ENCODE assay signal across 8 mouse cellular contexts in the genomic region with DNA sequence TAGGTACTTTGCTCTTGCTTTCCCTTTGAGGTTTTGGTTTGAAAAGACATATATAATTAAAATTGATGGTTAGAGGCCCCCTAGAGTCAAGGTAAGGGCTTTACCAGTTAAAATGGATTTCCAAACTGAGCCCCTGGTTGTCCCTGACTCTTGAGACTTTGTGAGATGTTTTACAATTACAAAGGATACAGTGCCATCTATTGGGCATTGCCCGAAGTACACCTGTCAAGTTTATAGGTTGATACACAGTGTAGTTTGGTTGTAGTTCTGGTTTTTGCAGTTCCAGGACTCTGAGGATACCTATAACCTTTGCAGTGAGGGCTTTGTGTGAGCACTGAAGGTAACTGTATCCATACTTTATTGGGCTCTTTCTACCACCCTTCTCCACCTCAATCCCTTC. TPM values are rescaled to one million over a fixed set of nuclear protein-coding genes. Genes with fewer than 3 reads are reported as not detected.
DNase-seq lines count a peak whose midpoint lies in the region; ATAC-seq and TF ChIP-seq lines count a peak whose summit lies in the region.

No protein-coding gene starts in this region.

- no peak overlapping the region for H3K4me3 ChIP-seq in heart, embryonic 11.5 days (ENCODE audit: low read depth, low read length)
- H3K4me3 ChIP-seq in heart, postnatal 0 days (ENCODE audit: low read depth, low read length), result no peak overlapping the region

- no peak for ATAC-seq in heart, embryonic 11.5 days (replicated peaks; ENCODE audit: insufficient number of reproducible peaks, low FRiP score, low TSS enrichment)
- peak; percentile 84 for ATAC-seq in common myeloid progenitor, adult 5-6 weeks (replicated peaks; ENCODE audit: low read depth, poor library complexity, severe bottlenecking)
- peak; percentile 49; the same call in 1 of the 2 replicates for ATAC-seq in heart, postnatal 0 days (ENCODE audit: insufficient read depth, low read depth)
- peak; percentile 87 for ATAC-seq in megakaryocyte progenitor cell, adult 5-6 weeks (replicated peaks; ENCODE audit: poor library complexity)

- no peaks in the 10 kb centered on the region for H3K27me3 ChIP-seq in heart, embryonic 11.5 days (ENCODE audit: control insufficient read depth, insufficient read depth, low read length)
- no peaks in the 10 kb centered on the region for H3K27me3 ChIP-seq in heart, postnatal 0 days (ENCODE audit: control insufficient read depth, insufficient read depth, low read length)
- no peaks in the 10 kb centered on the region for H3K27me3 ChIP-seq in splenic B cell, adult 2 months (ENCODE audit: control insufficient read depth, insufficient read depth, low read length, poor library complexity, severe bottlenecking)

- H3K36me3 ChIP-seq in heart, embryonic 11.5 days (ENCODE audit: control insufficient read depth, insufficient read depth, low read length), result peaks cover 1% of the 10 kb centered on the region; the same call in 1 of the 2 replicates
- peaks cover 6% of the 10 kb centered on the region; the same call in 1 of the 2 replicates for H3K36me3 ChIP-seq in heart, postnatal 0 days (replicated peaks; ENCODE audit: control insufficient read depth, insufficient read depth, low read length)
- no peaks in the 10 kb centered on the region for H3K36me3 ChIP-seq in splenic B cell, adult 2 months (ENCODE audit: control insufficient read depth, insufficient read depth, low read length, poor library complexity, severe bottlenecking)

- H3K27ac ChIP-seq in heart, embryonic 11.5 days (ENCODE audit: low read depth, low read length), result no peak overlapping the region
- no peak overlapping the region for H3K27ac ChIP-seq in heart, postnatal 0 days (ENCODE audit: low read depth)

- WGBS in heart, embryonic 11.5 days (ENCODE audit: insufficient replicate concordance), result 11% methylated on average over 1 of the region's 1 CpGs
- WGBS in heart, postnatal 0 days, result 0% methylated on average over 1 of the region's 1 CpGs

- H3K9me3 ChIP-seq in heart, embryonic 11.5 days (replicated peaks; ENCODE audit: control insufficient read depth, low read length), result no peaks in the 10 kb centered on the region
- H3K9me3 ChIP-seq in heart, postnatal 0 days (replicated peaks; ENCODE audit: control insufficient read depth, low read length), result no peaks in the 10 kb centered on the region

- no peak overlapping the region for H3K4me2 ChIP-seq in heart, embryonic 11.5 days
- H3K4me2 ChIP-seq in heart, postnatal 0 days (ENCODE audit: low read depth, low read length), result no peak overlapping the region

- DNase-seq in heart, adult 8-10 months (ENCODE audit: low spot score), result peak; percentile 73
- DNase-seq in NIH3T3 (ENCODE audit: low read depth), result peak; percentile 43
- peak; percentile 47 for DNase-seq in heart, postnatal 0 days (ENCODE audit: low spot score)
- DNase-seq in layer of hippocampus, adult 8-10 months (ENCODE audit: low spot score in 2 of 2), result peak; percentile 25 to 65
- peak; percentile 88 for DNase-seq in splenic B cell, adult 2 months (ENCODE audit: low read depth, low spot score)

- TF ChIP-seq CTCF in heart, postnatal 0 days (IDR thresholded peaks at IDR 0.05; ENCODE audit: low read depth), result peak; percentile 62

- peaks cover 15% of the 10 kb centered on the region for H3K4me1 ChIP-seq in heart, embryonic 11.5 days (ENCODE audit: control insufficient read depth, insufficient read depth, low read length)
- peaks cover 5% of the 10 kb centered on the region for H3K4me1 ChIP-seq in heart, postnatal 0 days (ENCODE audit: control insufficient read depth, insufficient read depth)

- TF ChIP-seq EP300 in heart, postnatal 0 days (IDR thresholded peaks at IDR 0.05; ENCODE audit: low read depth), result no peak

- H3K9ac ChIP-seq in heart, embryonic 11.5 days (ENCODE audit: low read depth, low read length), result no peak overlapping the region
- no peak overlapping the region for H3K9ac ChIP-seq in heart, postnatal 0 days (replicated peaks; ENCODE audit: low read depth, low read length)

RNA-seq across cellular contexts. Expression of a gene that starts 12.0 kb away (rescaled TPM):
- 10 to 100 TPM; 15.4 to 21.3 (median 18.7) TPM for total RNA-seq in heart, adult 8-10 months (2022)
- 14.4 and 15.6 TPM in 2 replicates for polyA plus RNA-seq in heart, embryonic 11.5 days (2014; fragmentation: Nextera tagmentation; extraction: Ambion mirVana)
- total RNA-seq in common myeloid progenitor, adult 5-6 weeks (2017), result 24.3 and 24.6 TPM in 2 replicates
- total RNA-seq in heart, postnatal 0 days (2014; rRNA removed; ENCODE audit: low replicate concordance), result 19.9 and 22.3 TPM in 2 replicates
- polyA plus RNA-seq in heart, postnatal 0 days (2015; fragmentation: Nextera tagmentation; extraction: Ambion mirVana), result 5.8 TPM in 2 replicates
- 10 to 100 TPM; 52.0 to 71.5 (median 61.4) TPM for total RNA-seq in layer of hippocampus, adult 8-10 months (2022)
- 31.3 and 35.8 TPM in 2 replicates for total RNA-seq in megakaryocyte progenitor cell, adult 5-6 weeks (2015)
- 13.5 and 15.3 TPM in 2 replicates for total RNA-seq in megakaryocyte progenitor cell, adult 5-6 weeks (2017)

RNA-seq across cellular contexts. Expression of a gene that starts 37.4 kb away (rescaled TPM):
- total RNA-seq in heart, adult 8-10 months (2022), result 100 to 1,000 TPM; 186 to 247 (median 204) TPM
- polyA plus RNA-seq in heart, embryonic 11.5 days (2014; fragmentation: Nextera tagmentation; extraction: Ambion mirVana), result 293 and 305 TPM in 2 replicates
- total RNA-seq in common myeloid progenitor, adult 5-6 weeks (2017), result 192 and 193 TPM in 2 replicates
- 256 and 302 TPM in 2 replicates for total RNA-seq in heart, postnatal 0 days (2014; rRNA removed; ENCODE audit: low replicate concordance)
- polyA plus RNA-seq in heart, postnatal 0 days (2015; fragmentation: Nextera tagmentation; extraction: Ambion mirVana), result 274 and 296 TPM in 2 replicates
- total RNA-seq in layer of hippocampus, adult 8-10 months (2022), result 100 to 1,000 TPM; 219 to 262 (median 240) TPM
- 341 and 364 TPM in 2 replicates for total RNA-seq in megakaryocyte progenitor cell, adult 5-6 weeks (2015)
- 196 and 240 TPM in 2 replicates for total RNA-seq in megakaryocyte progenitor cell, adult 5-6 weeks (2017)
